Mouse (Mus musculus): ENCODE measurements around the gene Hoxd11. TPM values are rescaled to one million over a fixed set of nuclear protein-coding genes. Genes with fewer than 3 reads are reported as not detected.

Gene Hoxd11
- polyA plus RNA-seq, 1 experiment from 2014 or later, result not detected

DNA sequence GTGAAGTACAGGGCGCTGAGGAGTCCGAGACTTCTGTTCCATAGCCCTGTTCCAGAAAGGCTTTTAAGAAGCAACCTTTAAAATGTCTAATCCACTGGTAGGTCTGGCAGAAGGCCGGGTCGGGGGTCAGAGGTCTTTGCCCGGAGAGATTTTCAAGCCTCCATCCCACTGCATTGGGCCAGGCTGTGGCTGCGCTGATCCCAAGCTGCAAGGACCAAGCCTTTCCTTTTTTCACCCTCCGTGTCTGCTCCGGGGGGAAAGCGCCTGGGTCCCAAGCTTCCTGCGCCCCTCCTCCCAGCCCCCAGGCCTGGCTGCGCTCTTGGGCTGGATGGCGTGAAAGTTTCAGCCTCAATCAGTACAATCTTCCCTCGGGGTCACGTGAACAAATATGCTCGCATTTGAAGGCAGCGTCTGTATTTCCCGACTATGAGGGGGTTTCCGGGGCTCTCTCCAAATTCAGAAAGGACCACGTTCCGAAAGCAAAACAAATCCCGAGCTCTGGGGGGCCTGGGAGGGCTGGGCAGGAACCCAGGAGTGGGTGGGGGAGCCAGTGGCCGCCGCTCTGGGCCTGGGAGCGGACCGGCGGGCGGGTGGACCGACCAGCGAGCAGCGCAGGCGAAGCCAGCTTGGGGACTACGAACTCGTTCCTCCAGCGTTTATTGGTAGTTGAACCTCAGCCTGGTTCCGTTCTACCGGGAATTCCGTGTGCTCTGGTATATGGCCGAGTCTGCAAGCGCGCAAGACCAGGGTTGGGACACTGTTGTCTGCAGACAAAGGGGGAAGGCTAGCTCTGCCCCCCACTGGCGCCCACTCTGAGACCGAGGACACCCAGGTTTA lies 56.7 kb downstream of the Hoxd11 start:
- H3K4me2 ChIP-seq, result peak overlapping the region; percentile 27
- H3K27me3 ChIP-seq (replicated peaks), result peaks cover 100% of the 10 kb centered on the region
- peak overlapping the region; percentile 14 for H3K4me3 ChIP-seq
- 1% methylated on average over 42 of the region's 42 CpGs for WGBS (ENCODE audit: insufficient replicate concordance)
- no peaks in the 10 kb centered on the region for H3K9me3 ChIP-seq (replicated peaks)
- no peak for ATAC-seq
- H3K9ac ChIP-seq, result no peak overlapping the region
- no peaks in the 10 kb centered on the region for H3K36me3 ChIP-seq
- no peak overlapping the region for H3K27ac ChIP-seq
- no peaks in the 10 kb centered on the region for H3K4me1 ChIP-seq

MicroRNA genes within 50 kb of the gene (microRNA counts, 519-probe panel; counts per million panel counts)
- 582 counts per million, percentile 70 among the panel's probes with 10 or more counts for microRNA mmu-miR-10b

Small RNA genes within 50 kb of the gene (microRNA-seq; reads per million reads assigned to microRNA genes)
- gene Gm44463, result not detected
- 2,348 reads per million, percentile 81 among the genes with 10 or more reads in this experiment for gene Mir10b

Other genes starting within 250 kb of the Hoxd11 start
- 24.9 and 26.6 TPM in 2 replicates for gene Lnpk, start 100.1 kb upstream of the Hoxd11 start, polyA plus RNA-seq (2016; fragmentation: Nextera tagmentation; extraction: Ambion mirVana)
- gene Evx2, start 20.0 kb upstream of the Hoxd11 start, polyA plus RNA-seq (2016; fragmentation: Nextera tagmentation; extraction: Ambion mirVana), result not detected in 2 replicates
- 0.10 TPM in 1 of 2 replicates, not detected in the other for gene Hoxd13, start 11.2 kb upstream of the Hoxd11 start, polyA plus RNA-seq (2016; fragmentation: Nextera tagmentation; extraction: Ambion mirVana)
- not detected in 2 replicates for gene Hoxd12, start 4.5 kb upstream of the Hoxd11 start, polyA plus RNA-seq (2016; fragmentation: Nextera tagmentation; extraction: Ambion mirVana)
- not detected in 2 replicates for gene Hoxd10, start 12.4 kb downstream of the Hoxd11 start, polyA plus RNA-seq (2016; fragmentation: Nextera tagmentation; extraction: Ambion mirVana)
- 0.06 TPM in 1 of 2 replicates, not detected in the other for gene Hoxd9, start 18.2 kb downstream of the Hoxd11 start, polyA plus RNA-seq (2016; fragmentation: Nextera tagmentation; extraction: Ambion mirVana)
- 0.11 and 0.14 TPM in 2 replicates for gene Hoxd8, start 25.1 kb downstream of the Hoxd11 start, polyA plus RNA-seq (2016; fragmentation: Nextera tagmentation; extraction: Ambion mirVana)
- gene Hoxd3, start 32.4 kb downstream of the Hoxd11 start, polyA plus RNA-seq (2016; fragmentation: Nextera tagmentation; extraction: Ambion mirVana), result 0.18 and 0.30 TPM in 2 replicates
- not detected in 2 replicates for gene Hoxd4, start 32.4 kb downstream of the Hoxd11 start, polyA plus RNA-seq (2016; fragmentation: Nextera tagmentation; extraction: Ambion mirVana)
- not detected in 2 replicates for gene Gm28230, start 47.2 kb downstream of the Hoxd11 start, polyA plus RNA-seq (2016; fragmentation: Nextera tagmentation; extraction: Ambion mirVana)
- gene Hoxd1, start 83.4 kb downstream of the Hoxd11 start, polyA plus RNA-seq (2016; fragmentation: Nextera tagmentation; extraction: Ambion mirVana), result 0.07 TPM in 1 of 2 replicates, not detected in the other
- gene Mtx2, start 146.2 kb downstream of the Hoxd11 start, polyA plus RNA-seq (2016; fragmentation: Nextera tagmentation; extraction: Ambion mirVana), result 79.6 and 81.5 TPM in 2 replicates

All from liver, embryonic 12.5 days (tissue).